Mouse (Mus musculus): ENCODE results near the gene Disp2. TPM values are rescaled to one million over a fixed set of nuclear protein-coding genes. Genes with fewer than 3 reads are reported as not detected.

The Disp2 gene
- 1.0 and 1.2 TPM in 2 replicates for polyA plus RNA-seq (2016; fragmentation: Nextera tagmentation; extraction: Ambion mirVana)

GRCm38 (mm10) chr2:118779504-118780480 lies at the start of gene Disp2:
Disp2 (plus strand) TSS chr2:118779719.
- H3K27ac ChIP-seq: peak within 1 kb of the TSS; percentile 81
- H3K36me3 ChIP-seq (replicated peaks): no peaks in the 10 kb centered on the region
- no peaks in the 10 kb centered on the region for H3K9me3 ChIP-seq
- DNase-seq (ENCODE audit: extremely low spot score, low spot score): peak; percentile 95
- H3K4me1 ChIP-seq: peaks cover 16% of the 10 kb centered on the region
- 13% methylated on average over 39 of the region's 39 CpGs for WGBS
- H3K4me3 ChIP-seq: peak within 1 kb of the TSS; percentile 51
- H3K27me3 ChIP-seq (ENCODE audit: poor library complexity, severe bottlenecking): peaks cover 23% of the 10 kb centered on the region

DNA sequence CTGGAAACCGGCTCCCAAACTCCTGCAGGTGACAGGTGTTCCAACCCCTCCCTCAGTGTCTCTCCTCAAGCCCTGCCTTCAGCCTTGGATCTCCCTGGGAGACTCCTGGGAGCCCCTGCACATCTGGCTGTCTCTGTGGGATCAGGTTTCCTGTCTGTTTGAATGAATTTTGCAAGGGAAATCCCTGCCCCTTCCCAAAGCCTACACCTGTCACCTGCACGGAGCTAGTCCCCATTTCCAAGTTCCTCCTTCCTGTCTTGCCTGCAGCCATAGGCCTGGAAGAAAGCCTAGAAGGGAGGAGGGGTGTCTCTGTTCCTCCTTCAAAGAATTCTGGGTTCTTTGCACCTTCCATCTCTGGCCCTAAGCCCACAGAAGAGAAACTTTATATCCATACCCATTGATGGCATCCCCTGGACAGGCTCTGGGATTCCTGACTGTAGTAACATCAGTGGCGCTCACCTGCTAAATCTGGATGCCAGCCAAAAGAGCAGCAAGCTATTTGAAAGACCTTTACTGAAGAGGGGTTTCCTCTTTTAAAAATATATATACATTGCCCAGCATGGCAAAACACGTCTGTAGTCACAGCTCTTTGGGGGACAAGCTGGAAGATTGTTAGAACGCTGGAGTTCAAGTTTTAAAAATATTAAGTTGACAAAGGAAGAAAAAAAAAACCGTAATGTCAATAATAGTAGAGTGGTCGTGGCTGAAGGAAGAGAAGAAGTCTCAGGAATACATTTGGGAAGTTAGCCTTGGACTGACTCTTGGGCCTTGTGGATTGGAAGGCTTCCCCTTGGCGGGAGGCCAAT lies 49.5 kb upstream of the Disp2 start:
- Histone ChIP-seq H3K27me3 (ENCODE audit: poor library complexity, severe bottlenecking) (peaks cover 85% of the 10 kb centered on the region), H3K27ac (no peak overlapping the region), H3K4me3 (no peak overlapping the region), H3K4me1 (peaks cover 18% of the 10 kb centered on the region), H3K9me3 (no peaks in the 10 kb centered on the region), H3K36me3 (replicated peaks) (no peaks in the 10 kb centered on the region)
- no peak for DNase-seq (ENCODE audit: extremely low spot score, low spot score)
- 24% methylated on average over 8 of the region's 8 CpGs for WGBS

GRCm38 (mm10) chr2:118730622-118730915 lies 49.0 kb upstream of the Disp2 start:
- 2% methylated on average over 3 of the region's 3 CpGs for WGBS
- no peak for DNase-seq (ENCODE audit: extremely low spot score, low spot score)
- Histone ChIP-seq H3K4me1 (peaks cover 18% of the 10 kb centered on the region), H3K27ac (no peak overlapping the region), H3K27me3 (ENCODE audit: poor library complexity, severe bottlenecking) (peaks cover 85% of the 10 kb centered on the region), H3K9me3 (no peaks in the 10 kb centered on the region), H3K36me3 (replicated peaks) (no peaks in the 10 kb centered on the region), H3K4me3 (no peak overlapping the region)

DNA sequence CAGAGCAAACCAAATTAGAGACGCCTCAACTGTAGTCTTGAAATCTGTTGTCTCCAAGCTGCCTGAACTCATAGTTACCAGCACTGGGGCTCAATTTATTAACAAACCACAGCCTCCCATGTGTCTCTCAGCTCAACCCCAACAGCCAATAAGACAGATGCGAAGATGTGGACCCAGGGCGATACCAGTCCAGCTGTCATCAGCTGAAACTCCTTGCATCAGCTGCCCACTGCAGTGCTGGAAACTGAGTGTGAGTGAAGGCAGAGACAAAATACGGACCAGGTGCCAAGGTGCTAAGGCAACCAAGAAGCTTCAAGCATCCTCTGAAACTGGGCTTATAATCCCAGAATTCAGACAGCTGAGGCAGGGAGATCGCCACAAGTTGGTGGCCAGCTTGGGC lies 47.5 kb upstream of the Disp2 start:
- no peaks in the 10 kb centered on the region for H3K9me3 ChIP-seq
- no peak overlapping the region for H3K4me3 ChIP-seq
- peaks cover 18% of the 10 kb centered on the region for H3K4me1 ChIP-seq
- H3K36me3 ChIP-seq (replicated peaks): no peaks in the 10 kb centered on the region
- H3K27me3 ChIP-seq (ENCODE audit: poor library complexity, severe bottlenecking): peaks cover 77% of the 10 kb centered on the region
- 87% methylated on average over 5 of the region's 5 CpGs for WGBS
- no peak for DNase-seq (ENCODE audit: extremely low spot score, low spot score)
- H3K27ac ChIP-seq: no peak overlapping the region

DNA sequence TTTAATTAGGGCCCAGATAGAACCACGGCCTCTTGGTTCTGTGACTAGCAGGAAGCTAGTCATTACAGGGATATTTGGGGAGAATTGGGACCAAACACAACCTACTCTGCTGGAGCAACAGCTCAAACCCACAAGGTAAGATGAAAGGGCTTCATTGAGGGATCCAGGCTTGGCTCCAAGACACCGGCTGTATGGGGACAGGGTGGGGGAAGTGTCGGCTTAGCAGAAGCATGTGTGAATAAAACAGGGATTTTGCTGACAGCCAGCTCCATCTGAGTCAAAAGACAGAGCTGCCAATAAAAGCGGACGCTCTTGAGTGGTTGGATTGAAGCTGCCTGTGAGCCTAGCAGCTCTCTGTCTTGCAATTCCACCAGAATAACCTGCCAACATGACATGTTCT lies 46.2 kb upstream of the Disp2 start:
- Histone ChIP-seq H3K9me3 (no peaks in the 10 kb centered on the region), H3K4me3 (no peak overlapping the region), H3K27me3 (ENCODE audit: poor library complexity, severe bottlenecking) (peaks cover 64% of the 10 kb centered on the region), H3K4me1 (peaks cover 14% of the 10 kb centered on the region), H3K36me3 (replicated peaks) (no peaks in the 10 kb centered on the region), H3K27ac (no peak overlapping the region)
- DNase-seq (ENCODE audit: extremely low spot score, low spot score): no peak
- 64% methylated on average over 5 of the region's 5 CpGs for WGBS

GRCm38 (mm10) chr2:118740341-118740740 lies 39.2 kb upstream of the Disp2 start:
- H3K27ac ChIP-seq: no peak overlapping the region
- H3K36me3 ChIP-seq (replicated peaks): no peaks in the 10 kb centered on the region
- no peak for DNase-seq (ENCODE audit: extremely low spot score, low spot score)
- peaks cover 11% of the 10 kb centered on the region for H3K4me1 ChIP-seq
- H3K4me3 ChIP-seq: no peak overlapping the region
- H3K27me3 ChIP-seq (ENCODE audit: poor library complexity, severe bottlenecking): peaks cover 43% of the 10 kb centered on the region
- WGBS: 78% methylated on average over 3 of the region's 3 CpGs
- H3K9me3 ChIP-seq: no peaks in the 10 kb centered on the region

DNA sequence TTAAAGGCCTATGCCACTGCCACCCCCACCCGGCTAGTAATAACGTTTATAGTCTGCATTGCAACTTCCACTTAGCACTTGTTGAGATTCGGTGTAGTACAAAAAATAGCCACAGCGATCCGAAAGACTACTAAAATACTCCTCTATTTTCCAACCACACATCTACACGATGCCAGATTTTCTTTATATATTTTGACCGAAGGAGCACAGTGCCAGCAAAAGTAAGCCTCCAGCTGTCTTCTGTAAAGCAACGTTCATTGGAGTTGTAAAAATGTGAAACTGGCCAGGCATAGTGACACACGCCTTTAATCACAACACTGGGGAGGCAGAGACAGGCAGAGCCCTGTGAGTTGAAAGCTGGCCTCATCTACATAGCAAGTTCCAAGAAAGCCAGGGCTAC lies 38.3 kb upstream of the Disp2 start:
- Histone ChIP-seq H3K27ac (no peak overlapping the region), H3K27me3 (ENCODE audit: poor library complexity, severe bottlenecking) (peaks cover 39% of the 10 kb centered on the region), H3K36me3 (replicated peaks) (no peaks in the 10 kb centered on the region), H3K4me3 (no peak overlapping the region), H3K9me3 (no peaks in the 10 kb centered on the region), H3K4me1 (peaks cover 15% of the 10 kb centered on the region)
- DNase-seq (ENCODE audit: extremely low spot score, low spot score): no peak
- 79% methylated on average over 9 of the region's 9 CpGs for WGBS

DNA sequence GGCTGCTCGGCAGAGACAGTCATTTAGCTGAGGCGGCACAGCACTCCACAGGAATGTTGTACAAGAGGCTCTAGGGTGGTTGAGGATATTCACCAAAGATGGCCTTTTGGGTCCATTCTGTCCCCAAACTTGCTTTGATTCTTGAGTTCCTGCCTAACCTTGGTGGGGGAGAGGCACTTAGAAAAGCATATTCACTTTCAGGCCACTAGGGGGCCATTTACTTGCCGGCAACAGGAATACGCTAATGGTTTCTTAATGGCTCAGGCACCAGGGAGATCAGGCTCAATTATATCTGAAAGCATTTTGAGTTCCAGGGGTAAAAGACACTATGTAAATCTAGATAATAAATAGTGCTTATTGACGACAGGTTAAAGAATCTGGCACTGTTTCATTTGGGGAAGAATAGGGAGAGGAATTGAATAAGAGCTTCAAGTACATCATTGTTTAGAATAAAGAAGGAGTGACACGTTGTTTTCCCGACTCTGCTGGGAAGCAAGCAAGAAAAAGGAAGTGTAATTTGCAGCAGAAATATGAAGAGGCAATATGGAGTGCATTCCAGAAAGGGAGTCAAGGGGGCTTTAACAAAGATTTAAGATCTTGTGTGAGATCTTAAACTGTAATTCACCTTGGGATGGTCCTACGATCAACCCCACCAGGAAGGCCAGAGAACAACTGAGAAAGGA lies 36.1 kb upstream of the Disp2 start:
- no peak for DNase-seq (ENCODE audit: extremely low spot score, low spot score)
- 32% methylated on average over 8 of the region's 8 CpGs for WGBS
- H3K9me3 ChIP-seq: no peaks in the 10 kb centered on the region

DNA sequence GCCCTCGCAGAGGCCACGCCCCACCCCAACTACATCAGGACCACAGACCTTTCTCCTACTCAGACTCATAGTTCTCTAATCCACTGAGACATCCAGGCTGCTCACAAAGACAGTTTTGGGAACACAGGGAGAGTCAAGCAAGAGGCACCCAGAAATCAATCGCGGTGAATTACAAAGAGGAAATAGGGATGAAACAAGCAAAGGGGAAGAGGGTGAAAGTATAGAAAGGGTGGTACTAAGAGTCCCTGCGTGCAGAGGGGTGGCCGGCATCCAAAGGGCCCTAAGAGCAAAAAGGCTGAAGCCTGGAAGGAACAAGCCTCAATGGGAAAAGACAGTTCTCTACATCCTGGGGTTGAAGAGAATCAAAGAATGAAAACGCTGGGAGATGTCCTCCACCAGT lies 34.9 kb upstream of the Disp2 start:
- Histone ChIP-seq H3K9me3 (no peaks in the 10 kb centered on the region), H3K27ac (no peak overlapping the region), H3K27me3 (ENCODE audit: poor library complexity, severe bottlenecking) (peaks cover 64% of the 10 kb centered on the region), H3K36me3 (replicated peaks) (peaks cover 10% of the 10 kb centered on the region; the same call in 1 of the 2 replicates), H3K4me3 (peak overlapping the region; percentile 95), H3K4me1 (peaks cover 50% of the 10 kb centered on the region)
- no peak for DNase-seq (ENCODE audit: extremely low spot score, low spot score)
- 4% methylated on average over 7 of the region's 7 CpGs for WGBS

More for the DNA sequence above, 36.1 kb upstream of the Disp2 start:
- peaks cover 52% of the 10 kb centered on the region for H3K27me3 ChIP-seq (ENCODE audit: poor library complexity, severe bottlenecking)
- H3K4me1 ChIP-seq: peaks cover 37% of the 10 kb centered on the region
- no peaks in the 10 kb centered on the region for H3K36me3 ChIP-seq (replicated peaks)
- H3K4me3 ChIP-seq: no peak overlapping the region
- no peak overlapping the region for H3K27ac ChIP-seq

DNA sequence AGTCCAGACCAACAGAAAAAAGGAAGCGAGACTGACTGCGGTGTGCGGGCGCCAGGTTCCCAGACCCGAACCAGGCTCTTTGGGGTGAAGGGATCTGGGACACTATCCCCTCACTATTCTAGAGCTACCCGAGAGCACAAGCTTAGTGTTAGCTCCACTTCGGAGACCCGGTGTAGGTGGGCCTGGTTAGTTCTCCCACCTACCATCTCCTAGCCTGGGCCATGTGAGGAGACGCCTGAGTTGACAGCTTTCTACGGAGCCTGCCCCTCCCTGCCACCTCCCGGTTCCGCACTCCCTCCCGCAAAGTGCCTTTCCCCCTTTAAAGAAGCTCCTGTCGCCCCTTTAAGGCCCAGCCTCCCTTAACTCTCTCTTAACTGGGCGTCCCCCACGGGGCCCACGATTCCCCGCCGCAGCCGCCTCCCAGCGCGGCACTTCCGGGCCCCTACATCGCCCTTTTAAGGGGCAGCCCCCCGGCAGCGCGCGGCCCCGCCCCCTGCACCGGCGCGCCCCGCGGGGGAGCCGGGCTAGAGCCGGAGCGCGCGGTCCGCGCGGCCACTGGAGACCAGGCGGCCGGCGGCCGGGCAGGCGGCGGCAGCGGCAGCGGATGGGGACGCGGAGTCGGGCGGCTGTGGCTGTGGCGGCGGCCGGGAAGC lies 34.2 kb upstream of the Disp2 start, which contains the start of gene Inafm2:
TSS of gene Inafm2 (plus strand) at position 527 of the 653 bp plus-strand sequence.
- 2% methylated on average over 57 of the region's 57 CpGs for WGBS
- H3K27ac ChIP-seq: peak within 1 kb of the TSS; percentile 90
- H3K4me1 ChIP-seq: peaks cover 57% of the 10 kb centered on the region
- DNase-seq (ENCODE audit: extremely low spot score, low spot score): peak; percentile 90
- H3K4me3 ChIP-seq: peak within 1 kb of the TSS; percentile 95
- peaks cover 13% of the 10 kb centered on the region for H3K36me3 ChIP-seq (replicated peaks)
- peaks cover 71% of the 10 kb centered on the region for H3K27me3 ChIP-seq (ENCODE audit: poor library complexity, severe bottlenecking)
- H3K9me3 ChIP-seq: no peaks in the 10 kb centered on the region

DNA sequence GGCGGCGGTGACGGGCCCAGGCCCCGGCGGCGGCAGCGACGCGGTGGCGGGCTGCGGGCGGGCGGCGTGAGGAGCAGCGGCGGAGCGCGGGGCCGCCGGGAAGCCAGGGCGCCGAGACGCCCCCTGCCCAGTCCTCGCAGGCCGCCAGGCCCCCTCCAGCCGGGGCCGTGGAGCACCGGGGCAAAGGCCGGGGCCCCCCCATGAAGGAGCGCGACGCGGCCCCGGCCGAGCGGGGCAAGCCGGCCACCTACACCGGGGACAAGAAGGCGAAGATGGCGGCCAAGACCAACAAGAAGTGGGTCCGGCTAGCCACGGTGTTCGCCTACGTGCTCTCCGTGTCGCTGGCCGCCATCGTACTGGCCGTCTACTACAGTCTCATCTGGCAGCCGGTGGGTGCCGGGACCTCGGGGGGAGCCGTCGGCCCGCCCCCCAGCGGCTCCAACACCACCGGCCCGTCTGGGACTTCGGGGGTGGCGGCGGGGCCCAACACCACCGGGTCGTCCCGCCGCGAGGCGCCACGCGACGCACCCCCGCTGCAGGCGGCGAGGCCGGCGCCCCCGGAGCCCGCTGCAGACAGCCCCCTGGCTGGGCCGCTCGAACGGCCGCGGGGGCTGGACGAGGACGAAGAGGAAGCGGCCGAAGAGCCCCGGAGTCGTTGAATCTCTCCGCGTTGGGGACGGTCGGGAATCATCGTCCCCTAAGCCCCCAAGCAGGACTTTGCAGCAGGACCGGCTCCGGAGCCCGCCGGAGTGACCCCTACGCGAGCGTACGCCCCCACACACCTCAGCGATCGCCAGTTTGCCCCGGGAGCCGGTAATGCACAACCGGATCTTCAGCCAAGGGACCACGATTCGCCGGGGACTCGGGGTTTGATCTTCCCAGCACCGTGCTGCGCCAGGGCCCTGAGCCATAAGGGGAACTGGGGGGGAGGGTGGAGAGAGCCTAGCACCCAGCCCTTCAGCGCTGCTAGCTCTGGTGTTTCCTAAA lies 33.3 kb upstream of the Disp2 start:
- Histone ChIP-seq H3K27me3 (ENCODE audit: poor library complexity, severe bottlenecking) (peaks cover 78% of the 10 kb centered on the region), H3K4me1 (peaks cover 59% of the 10 kb centered on the region), H3K36me3 (replicated peaks) (peaks cover 14% of the 10 kb centered on the region), H3K9me3 (no peaks in the 10 kb centered on the region), H3K4me3 (peak overlapping the region; percentile 95), H3K27ac (peak overlapping the region; percentile 90)
- WGBS: under 1% methylated on average over 113 of the region's 113 CpGs
- peak; percentile 62 for DNase-seq (ENCODE audit: extremely low spot score, low spot score)

Data from forebrain, embryonic 10.5 days (tissue).